Mouse (Mus musculus) C2C12 (cell line): ENCODE measurements around the gene Slc28a2. TPM values are rescaled to one million over a fixed set of nuclear protein-coding genes. Genes with fewer than 3 reads are reported as not detected.
"Not testable (repeated sequence)": the region's sequence is repeated elsewhere in the genome, so short reads cannot be mapped to it uniquely, and the experiment has no call there.

Source experiments
- H3K27me3 ChIP-seq: one replicate; pipeline ENCODE4 v1.6.1; 2011; ENCODE audit not compliant: control insufficient read depth, insufficient read depth, insufficient read length
- H3K36me3 ChIP-seq: one replicate; pipeline ENCODE4 v1.6.1; 2011; ENCODE audit not compliant: control insufficient read depth, insufficient read depth
- H3K4me3 ChIP-seq: one replicate; pipeline ENCODE4 v1.5.1; 2011; ENCODE audit warnings: mild to moderate bottlenecking, control low read depth; ENCODE audit not compliant: poor library complexity, insufficient read depth, severe bottlenecking
- H3K79me2 ChIP-seq: one replicate; pipeline ENCODE4 v1.6.1; 2011; ENCODE audit not compliant: control insufficient read depth, insufficient read depth
- H3K79me3 ChIP-seq: one replicate; pipeline ENCODE4 v1.6.1; 2011; ENCODE audit warnings: low read depth, control low read depth
- H3ac ChIP-seq: one replicate; pipeline ENCODE3; 2011; ENCODE audit warnings: low read depth; ENCODE audit not compliant: control insufficient read depth, insufficient read length
- CEBPB ChIP-seq: IDR thresholded peaks from one replicate; pipeline ENCODE4 v1.6.1; 2011; ENCODE audit warnings: low read depth, mild to moderate bottlenecking, control low read depth, moderate library complexity
- CTCF ChIP-seq: IDR thresholded peaks from one replicate; pipeline ENCODE4 v1.5.1; 2011; ENCODE audit not compliant: control insufficient read depth, insufficient read depth, insufficient read length
- FOSL1 ChIP-seq: IDR thresholded peaks from one replicate; pipeline ENCODE4 v1.8.0; 2011; ENCODE audit warnings: mild to moderate bottlenecking, low read length; ENCODE audit not compliant: poor library complexity, insufficient read depth, severe bottlenecking
- MAX ChIP-seq: IDR thresholded peaks from one replicate; pipeline ENCODE4 v1.6.1; 2011; ENCODE audit warnings: mild to moderate bottlenecking, control low read depth
- MYOD1 ChIP-seq: IDR thresholded peaks from one replicate; pipeline ENCODE4 v1.6.1; 2011; ENCODE audit warnings: low read depth; ENCODE audit not compliant: control insufficient read depth, insufficient read length
- MYOG ChIP-seq: IDR thresholded peaks from one replicate; pipeline ENCODE4 v1.6.1; 2011; ENCODE audit not compliant: control insufficient read depth, insufficient read length; ENCODE audit errors: extremely low read depth
- USF1 ChIP-seq: IDR thresholded peaks from one replicate; pipeline ENCODE4 v1.6.1; 2011; ENCODE audit warnings: low read depth, mild to moderate bottlenecking, control low read depth, moderate library complexity
- polyA plus RNA-seq: library from polyadenylated mRNA; unstranded; fragments of >200 nt; fragmentation: generic; extraction: Trizol; gene quantifications from one replicate; pipeline ENCODE4 v1.2.1, GENCODE M21; 2012; ENCODE audit warnings: missing spikeins

Slc28a2 gene
- polyA plus RNA-seq, 1 experiment, result 0.01 TPM

GRCm38 (mm10) chr2:122381329-122382103 lies 44.8 kb upstream of the Slc28a2 start:
- Histone ChIP-seq H3K79me2 (no peaks in the 10 kb centered on the region), H3K79me3 (no peaks in the 10 kb centered on the region), H3ac (no peak overlapping the region), H3K36me3 (no peaks in the 10 kb centered on the region), H3K4me3 (no peak overlapping the region), H3K27me3 (no peaks in the 10 kb centered on the region)
- TF ChIP-seq USF1 (no peak), MYOD1 (no peak)

GRCm38 (mm10) chr2:122382121-122382520 lies 44.2 kb upstream of the Slc28a2 start:
- no peaks in the 10 kb centered on the region for H3K27me3 ChIP-seq
- H3K4me3 ChIP-seq, result no peak overlapping the region
- H3K79me3 ChIP-seq, result no peaks in the 10 kb centered on the region
- TF ChIP-seq CEBPB, result no peak
- no peak for TF ChIP-seq MYOD1
- no peak for TF ChIP-seq CTCF
- no peak for TF ChIP-seq FOSL1
- TF ChIP-seq MAX, result no peak
- TF ChIP-seq MYOG, result no peak
- TF ChIP-seq USF1, result no peak
- H3ac ChIP-seq, result no peak overlapping the region
- H3K36me3 ChIP-seq, result no peaks in the 10 kb centered on the region
- no peaks in the 10 kb centered on the region for H3K79me2 ChIP-seq

- H3K4me3 ChIP-seq, result no peak overlapping the region
- no peaks in the 10 kb centered on the region for H3K79me3 ChIP-seq
- H3K36me3 ChIP-seq, result no peaks in the 10 kb centered on the region
- H3K27me3 ChIP-seq, result no peaks in the 10 kb centered on the region
- TF ChIP-seq MAX, result no peak
- TF ChIP-seq MYOG, result no peak
- no peak for TF ChIP-seq CTCF
- no peak for TF ChIP-seq MYOD1
- TF ChIP-seq CEBPB, result no peak
- no peak for TF ChIP-seq FOSL1
- no peak for TF ChIP-seq USF1
- no peak overlapping the region for H3ac ChIP-seq
- H3K79me2 ChIP-seq, result no peaks in the 10 kb centered on the region
Measured at GRCm38 (mm10) chr2:122385095-122385494, 41.2 kb upstream of the Slc28a2 start.

- not testable (repeated sequence) for H3K79me2 ChIP-seq, H3K27me3 ChIP-seq, H3ac ChIP-seq, H3K4me3 ChIP-seq, H3K79me3 ChIP-seq, H3K36me3 ChIP-seq
Measured at GRCm38 (mm10) chr2:122387135-122387534, 39.1 kb upstream of the Slc28a2 start.

- H3K79me2 ChIP-seq, result no peaks in the 10 kb centered on the region
- TF ChIP-seq CTCF (no peak), CEBPB (no peak), FOSL1 (no peak)
- no peaks in the 10 kb centered on the region for H3K36me3 ChIP-seq
- no peaks in the 10 kb centered on the region for H3K79me3 ChIP-seq
- no peak overlapping the region for H3ac ChIP-seq
- H3K4me3 ChIP-seq, result no peak overlapping the region
- H3K27me3 ChIP-seq, result no peaks in the 10 kb centered on the region
Measured at GRCm38 (mm10) chr2:122396150-122396549, 30.1 kb upstream of the Slc28a2 start.

GRCm38 (mm10) chr2:122407607-122408006 lies 18.7 kb upstream of the Slc28a2 start:
- TF ChIP-seq MYOD1, result no peak
- Histone ChIP-seq H3K79me2 (no peaks in the 10 kb centered on the region), H3K4me3 (no peak overlapping the region), H3ac (no peak overlapping the region), H3K27me3 (no peaks in the 10 kb centered on the region), H3K79me3 (no peaks in the 10 kb centered on the region), H3K36me3 (no peaks in the 10 kb centered on the region)
